Mouse (Mus musculus) ES-E14 (cell line): ENCODE results near the gene Foxo1.

Experiments
- CHD2 ChIP-seq: IDR thresholded peaks from 2 replicates; pipeline ENCODE4 v1.6.1; 2014; ENCODE audit warnings: mild to moderate bottlenecking, low read depth, low read length, inconsistent platforms
- MAFK ChIP-seq: IDR thresholded peaks from 2 replicates; pipeline ENCODE4 v1.6.1; 2014; ENCODE audit warnings: mild to moderate bottlenecking, low read depth, low read length, inconsistent platforms; ENCODE audit not compliant: insufficient read depth
- ZC3H11A ChIP-seq: IDR thresholded peaks from 2 replicates; pipeline ENCODE4 v1.6.1; 2012; ENCODE audit warnings: low read depth, mild to moderate bottlenecking, inconsistent platforms, low read length, borderline replicate concordance

DNA sequence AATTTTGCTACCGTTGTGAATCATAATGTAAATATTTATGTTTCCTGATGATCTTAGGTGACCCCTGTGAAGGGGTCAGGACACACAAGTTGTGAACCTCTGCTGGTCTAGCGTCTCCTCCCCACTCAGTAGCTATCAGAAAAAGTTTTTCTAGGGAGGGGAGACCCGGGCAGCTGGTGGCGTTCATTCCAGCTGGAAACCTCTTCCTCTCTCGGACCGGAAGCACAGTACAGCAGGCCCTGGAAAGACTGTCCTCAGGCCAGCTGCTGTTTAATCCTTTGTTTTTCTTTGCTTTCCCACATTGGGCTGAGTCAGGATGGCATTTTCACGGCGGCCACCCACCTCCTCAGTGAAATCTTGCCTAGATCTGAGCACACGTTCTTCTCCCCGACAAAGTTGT, 125.0 kb downstream of the Foxo1 start:
- TF ChIP-seq CHD2 (no peak), MAFK (no peak), ZC3H11A (no peak)
